Mouse (Mus musculus) erythroblast, embryonic 14.5 days (primary cell): ENCODE measurements around the gene Vmn1r112. TPM values are rescaled to one million over a fixed set of nuclear protein-coding genes. Genes with fewer than 3 reads are reported as not detected.
"Not testable (repeated sequence)": the region's sequence is repeated elsewhere in the genome, so short reads cannot be mapped to it uniquely, and the experiment has no call there.

ENCODE experiments used
- H3K27me3 ChIP-seq: 2 replicates; pipeline ENCODE4 v1.6.1; 2012; ENCODE audit warnings: inconsistent platforms; ENCODE audit not compliant: control insufficient read depth
- H3K36me3 ChIP-seq: 2 replicates; pipeline ENCODE4 v1.6.1; 2012; ENCODE audit warnings: mild to moderate bottlenecking, inconsistent platforms; ENCODE audit not compliant: control insufficient read depth
- H3K4me1 ChIP-seq: 2 replicates; pipeline ENCODE4 v1.6.1; 2012; ENCODE audit warnings: inconsistent platforms; ENCODE audit not compliant: control insufficient read depth
- H3K4me3 ChIP-seq: replicated peaks from 2 replicates; pipeline ENCODE3; 2012; ENCODE audit warnings: moderate library complexity, mild to moderate bottlenecking, inconsistent platforms
- H3K9me3 ChIP-seq: 2 replicates; pipeline ENCODE4 v1.6.1; 2012; ENCODE audit warnings: low read length, inconsistent platforms, mixed read lengths; ENCODE audit not compliant: control insufficient read depth
- polyA plus RNA-seq: library from polyadenylated mRNA; stranded (reverse); fragments of >175 nt; gene quantifications from 2 replicates; pipeline ENCODE4 v1.2.3, GENCODE M21; 2012

Vmn1r112 gene
- not detected in 2 replicates for polyA plus RNA-seq

- H3K4me1 ChIP-seq, H3K4me3 ChIP-seq, H3K9me3 ChIP-seq, H3K36me3 ChIP-seq, H3K27me3 ChIP-seq: not testable (repeated sequence)
Measured at GRCm38 (mm10) chr7:20770885-20771284, at the start of gene Vmn1r112. Vmn1r112 (plus strand) TSS chr7:20771185.

GRCm38 (mm10) chr7:20730524-20730923 lies 40.5 kb upstream of the Vmn1r112 start, which contains the start of gene Gm10668:
Gm10668 (minus strand) TSS chr7:20730624.
- not testable (repeated sequence) for H3K27me3 ChIP-seq, H3K4me3 ChIP-seq, H3K36me3 ChIP-seq, H3K4me1 ChIP-seq, H3K9me3 ChIP-seq

- H3K36me3 ChIP-seq, H3K27me3 ChIP-seq, H3K4me3 ChIP-seq, H3K9me3 ChIP-seq, H3K4me1 ChIP-seq: not testable (repeated sequence)
Measured at GRCm38 (mm10) chr7:20786985-20787384, 16.0 kb downstream of the Vmn1r112 start, which contains the start of gene Vmn1r113. Vmn1r113 (plus strand) TSS chr7:20787285.

GRCm38 (mm10) chr7:20812086-20812485 lies 41.1 kb downstream of the Vmn1r112 start, which contains the start of gene Vmn1r114:
Vmn1r114 (minus strand) TSS chr7:20812186.
- H3K36me3 ChIP-seq, H3K27me3 ChIP-seq, H3K9me3 ChIP-seq, H3K4me3 ChIP-seq, H3K4me1 ChIP-seq: not testable (repeated sequence)

Other genes starting within 250 kb of the Vmn1r112 start
- not detected in 2 replicates for gene Vmn1r104, start 237.3 kb upstream of the Vmn1r112 start, polyA plus RNA-seq
- not detected in 2 replicates for gene Gm5726, start 225.4 kb upstream of the Vmn1r112 start, polyA plus RNA-seq
- not detected in 2 replicates for gene Gm4141, start 194.9 kb upstream of the Vmn1r112 start, polyA plus RNA-seq
- not detected in 2 replicates for gene Gm4513, start 172.2 kb upstream of the Vmn1r112 start, polyA plus RNA-seq
- gene Vmn1r107, start 102.3 kb upstream of the Vmn1r112 start, polyA plus RNA-seq: not detected in 2 replicates
- not detected in 2 replicates for gene Vmn1r111, start 68.0 kb upstream of the Vmn1r112 start, polyA plus RNA-seq
- gene Gm10668, start 40.6 kb upstream of the Vmn1r112 start, polyA plus RNA-seq: not detected in 2 replicates
- gene Vmn1r113, start 16.1 kb downstream of the Vmn1r112 start, polyA plus RNA-seq: not detected in 2 replicates
- not detected in 2 replicates for gene Vmn1r114, start 41.0 kb downstream of the Vmn1r112 start, polyA plus RNA-seq
- not detected in 2 replicates for gene Vmn1r115, start 73.8 kb downstream of the Vmn1r112 start, polyA plus RNA-seq
- not detected in 2 replicates for gene Vmn1r116, start 101.1 kb downstream of the Vmn1r112 start, polyA plus RNA-seq
- gene Vmn1r117, start 112.9 kb downstream of the Vmn1r112 start, polyA plus RNA-seq: not detected in 2 replicates
- not detected in 2 replicates for gene Vmn1r118, start 141.2 kb downstream of the Vmn1r112 start, polyA plus RNA-seq
- gene Vmn1r119, start 241.3 kb downstream of the Vmn1r112 start, polyA plus RNA-seq: not detected in 2 replicates